Mouse (Mus musculus) right cerebral cortex, postnatal 14 days (tissue): ENCODE measurements around the gene Efcab3.
"Not testable (repeated sequence)": the region's sequence is repeated elsewhere in the genome, so short reads cannot be mapped to it uniquely, and the experiment has no call there.

Experiments used
- DNase-seq: peaks from one replicate; pipeline ENCODE4 v3.0.0; 2022

The Efcab3 gene

GRCm38 (mm10) chr11:105063292-105063691 lies at the start of gene Efcab3:
TSS of gene Efcab3 (plus strand) at chr11:105063592.
- DNase-seq: no peak

- no peak for DNase-seq
Observed at GRCm38 (mm10) chr11:105021071-105021470, 42.3 kb upstream of the Efcab3 start.

GRCm38 (mm10) chr11:105028744-105029348 lies 34.5 kb upstream of the Efcab3 start:
- DNase-seq: no peak

GRCm38 (mm10) chr11:105029525-105029924 lies 33.9 kb upstream of the Efcab3 start:
- DNase-seq: no peak

GRCm38 (mm10) chr11:105030229-105030628 lies 33.2 kb upstream of the Efcab3 start:
- no peak for DNase-seq

GRCm38 (mm10) chr11:105031103-105031502 lies 32.3 kb upstream of the Efcab3 start:
- DNase-seq: no peak

GRCm38 (mm10) chr11:105035081-105035480 lies 28.3 kb upstream of the Efcab3 start:
- DNase-seq: no peak

- DNase-seq: not testable (repeated sequence)
Observed at GRCm38 (mm10) chr11:105112448-105112847, 49.1 kb downstream of the Efcab3 start.

- no peak for DNase-seq
Observed at GRCm38 (mm10) chr11:105117814-105118213, 54.4 kb downstream of the Efcab3 start.

GRCm38 (mm10) chr11:105120551-105121061 lies 57.2 kb downstream of the Efcab3 start:
- DNase-seq: no peak

- DNase-seq: not testable (repeated sequence)
Observed at GRCm38 (mm10) chr11:105121792-105122191, 58.4 kb downstream of the Efcab3 start.

- DNase-seq: peak; percentile 18
Observed at GRCm38 (mm10) chr11:105123986-105124385, 60.6 kb downstream of the Efcab3 start.

- DNase-seq: peak; percentile 84
Observed at GRCm38 (mm10) chr11:105125735-105126519, 62.5 kb downstream of the Efcab3 start, which contains the start of gene Mettl2. TSS of gene Mettl2 (plus strand) at chr11:105126425.

GRCm38 (mm10) chr11:105126520-105127029 lies 63.2 kb downstream of the Efcab3 start:
- no peak for DNase-seq

- DNase-seq: no peak
Observed at GRCm38 (mm10) chr11:105135692-105136091, 72.3 kb downstream of the Efcab3 start.

- not testable (repeated sequence) for DNase-seq
Observed at GRCm38 (mm10) chr11:105137255-105137654, 73.9 kb downstream of the Efcab3 start.

GRCm38 (mm10) chr11:105140512-105140911 lies 77.1 kb downstream of the Efcab3 start:
- DNase-seq: not testable (repeated sequence)

- DNase-seq: no peak
Observed at GRCm38 (mm10) chr11:105141115-105141514, 77.7 kb downstream of the Efcab3 start.

- no peak for DNase-seq
Observed at GRCm38 (mm10) chr11:105143564-105143963, 80.2 kb downstream of the Efcab3 start.

GRCm38 (mm10) chr11:105144084-105144483 lies 80.7 kb downstream of the Efcab3 start:
- DNase-seq: no peak

- no peak for DNase-seq
Observed at GRCm38 (mm10) chr11:105144508-105145210, 81.3 kb downstream of the Efcab3 start.

- DNase-seq: no peak
Observed at GRCm38 (mm10) chr11:105145211-105145610, 81.8 kb downstream of the Efcab3 start.

- no peak for DNase-seq
Observed at GRCm38 (mm10) chr11:105146593-105146992, 83.2 kb downstream of the Efcab3 start, which contains the start of gene Gm10842. TSS of gene Gm10842 (plus strand) at chr11:105146893.
